Mouse (Mus musculus): Measurements from ENCODE around the gene Gm20388. TPM values are rescaled to one million over a fixed set of nuclear protein-coding genes. Genes with fewer than 3 reads are reported as not detected.

The Gm20388 gene
- polyA plus RNA-seq, 1 experiment from 2014 or later: not detected

GRCm38 (mm10) chr8:121358609-121359008 is 1448.0 kb downstream of the Gm20388 start:
- no peak overlapping the region for H3K9ac ChIP-seq (ENCODE audit: low read length)
- WGBS: 28% methylated on average over 4 of the region's 4 CpGs
- H3K36me3 ChIP-seq (ENCODE audit: control insufficient read depth, insufficient read depth, low read length): no peaks in the 10 kb centered on the region
- ATAC-seq (ENCODE audit: insufficient number of reproducible peaks, low FRiP score, low TSS enrichment, low read depth): no peak
- H3K4me3 ChIP-seq (ENCODE audit: low read depth, low read length): no peak overlapping the region
- DNase-seq (ENCODE audit: low spot score): no peak
- 0 out of 2 replicates have a peak overlapping the region, but pooled peaks have one; percentile 14 for H3K27ac ChIP-seq (replicated peaks; ENCODE audit: low read depth, low read length)
- H3K27me3 ChIP-seq (ENCODE audit: control insufficient read depth, insufficient read depth, low read length): peaks cover 6% of the 10 kb centered on the region; the same call in 1 of the 2 replicates
- H3K9me3 ChIP-seq (ENCODE audit: control insufficient read depth, low read length): no peaks in the 10 kb centered on the region
- H3K4me2 ChIP-seq (ENCODE audit: low read depth, severe bottlenecking): no peak overlapping the region
- H3K4me1 ChIP-seq (ENCODE audit: control insufficient read depth, insufficient read depth, low read length): peaks cover 23% of the 10 kb centered on the region

GRCm38 (mm10) chr8:121359131-121359981 is 1448.7 kb downstream of the Gm20388 start:
- Histone ChIP-seq H3K27me3 (ENCODE audit: control insufficient read depth, insufficient read depth, low read length) (peaks cover 7% of the 10 kb centered on the region), H3K27ac (replicated peaks; ENCODE audit: low read depth, low read length) (no peak overlapping the region), H3K9ac (ENCODE audit: low read length) (no peak overlapping the region), H3K36me3 (ENCODE audit: control insufficient read depth, insufficient read depth, low read length) (no peaks in the 10 kb centered on the region), H3K4me3 (ENCODE audit: low read depth, low read length) (no peak overlapping the region), H3K9me3 (ENCODE audit: control insufficient read depth, low read length) (no peaks in the 10 kb centered on the region), H3K4me2 (ENCODE audit: low read depth, severe bottlenecking) (no peak overlapping the region), H3K4me1 (ENCODE audit: control insufficient read depth, insufficient read depth, low read length) (peaks cover 23% of the 10 kb centered on the region)
- peak; percentile 73 for DNase-seq (ENCODE audit: low spot score)
- ATAC-seq (ENCODE audit: insufficient number of reproducible peaks, low FRiP score, low TSS enrichment, low read depth): peak; percentile 54
- WGBS: under 1% methylated on average over 20 of the region's 20 CpGs

- no peak overlapping the region for H3K9ac ChIP-seq (ENCODE audit: low read length)
- H3K4me1 ChIP-seq (ENCODE audit: control insufficient read depth, insufficient read depth, low read length): peaks cover 23% of the 10 kb centered on the region
- no peak for ATAC-seq (ENCODE audit: insufficient number of reproducible peaks, low FRiP score, low TSS enrichment, low read depth)
- peaks cover 7% of the 10 kb centered on the region for H3K27me3 ChIP-seq (ENCODE audit: control insufficient read depth, insufficient read depth, low read length)
- H3K4me3 ChIP-seq (ENCODE audit: low read depth, low read length): no peak overlapping the region
- H3K4me2 ChIP-seq (ENCODE audit: low read depth, severe bottlenecking): no peak overlapping the region
- no peak overlapping the region for H3K27ac ChIP-seq (replicated peaks; ENCODE audit: low read depth, low read length)
- 37% methylated on average over 6 of the region's 6 CpGs for whole genome bisulfite sequencing
- H3K9me3 ChIP-seq (ENCODE audit: control insufficient read depth, low read length): no peaks in the 10 kb centered on the region
- no peak for DNase-seq (ENCODE audit: low spot score)
- H3K36me3 ChIP-seq (ENCODE audit: control insufficient read depth, insufficient read depth, low read length): no peaks in the 10 kb centered on the region
Observed at GRCm38 (mm10) chr8:121360001-121360400, 1449.4 kb downstream of the Gm20388 start.

GRCm38 (mm10) chr8:121361166-121361565 is 1450.5 kb downstream of the Gm20388 start:
- ATAC-seq (ENCODE audit: insufficient number of reproducible peaks, low FRiP score, low TSS enrichment, low read depth) (no peak), DNase-seq (ENCODE audit: low spot score) (no peak)
- WGBS: 24% methylated on average over 8 of the region's 8 CpGs
- peaks cover 7% of the 10 kb centered on the region for H3K27me3 ChIP-seq (ENCODE audit: control insufficient read depth, insufficient read depth, low read length)
- H3K9ac ChIP-seq (ENCODE audit: low read length): no peak overlapping the region
- no peak overlapping the region for H3K27ac ChIP-seq (replicated peaks; ENCODE audit: low read depth, low read length)
- no peak overlapping the region for H3K4me2 ChIP-seq (ENCODE audit: low read depth, severe bottlenecking)
- H3K36me3 ChIP-seq (ENCODE audit: control insufficient read depth, insufficient read depth, low read length): no peaks in the 10 kb centered on the region
- no peaks in the 10 kb centered on the region for H3K9me3 ChIP-seq (ENCODE audit: control insufficient read depth, low read length)
- peaks cover 23% of the 10 kb centered on the region for H3K4me1 ChIP-seq (ENCODE audit: control insufficient read depth, insufficient read depth, low read length)
- no peak overlapping the region for H3K4me3 ChIP-seq (ENCODE audit: low read depth, low read length)

GRCm38 (mm10) chr8:121364646-121365045 is 1454.0 kb downstream of the Gm20388 start:
- Histone ChIP-seq H3K4me2 (ENCODE audit: low read depth, severe bottlenecking) (no peak overlapping the region), H3K4me1 (ENCODE audit: control insufficient read depth, insufficient read depth, low read length) (peaks cover 28% of the 10 kb centered on the region), H3K36me3 (ENCODE audit: control insufficient read depth, insufficient read depth, low read length) (no peaks in the 10 kb centered on the region), H3K4me3 (ENCODE audit: low read depth, low read length) (no peak overlapping the region), H3K9me3 (ENCODE audit: control insufficient read depth, low read length) (no peaks in the 10 kb centered on the region), H3K27me3 (ENCODE audit: control insufficient read depth, insufficient read depth, low read length) (peaks cover 7% of the 10 kb centered on the region), H3K9ac (ENCODE audit: low read length) (no peak overlapping the region), H3K27ac (replicated peaks; ENCODE audit: low read depth, low read length) (no peak overlapping the region)
- DNase-seq (ENCODE audit: low spot score) (no peak), ATAC-seq (ENCODE audit: insufficient number of reproducible peaks, low FRiP score, low TSS enrichment, low read depth) (no peak)
- WGBS: 88% methylated on average over 6 of the region's 6 CpGs

- Histone ChIP-seq H3K27me3 (ENCODE audit: control insufficient read depth, insufficient read depth, low read length) (peaks cover 7% of the 10 kb centered on the region), H3K4me3 (ENCODE audit: low read depth, low read length) (no peak overlapping the region), H3K4me2 (ENCODE audit: low read depth, severe bottlenecking) (no peak overlapping the region), H3K9me3 (ENCODE audit: control insufficient read depth, low read length) (no peaks in the 10 kb centered on the region), H3K36me3 (ENCODE audit: control insufficient read depth, insufficient read depth, low read length) (no peaks in the 10 kb centered on the region), H3K9ac (ENCODE audit: low read length) (no peak overlapping the region), H3K4me1 (ENCODE audit: control insufficient read depth, insufficient read depth, low read length) (peaks cover 30% of the 10 kb centered on the region), H3K27ac (replicated peaks; ENCODE audit: low read depth, low read length) (no peak overlapping the region)
- no peak for DNase-seq (ENCODE audit: low spot score)
- no peak for ATAC-seq (ENCODE audit: insufficient number of reproducible peaks, low FRiP score, low TSS enrichment, low read depth)
- 91% methylated on average over 3 of the region's 3 CpGs for WGBS
Observed at GRCm38 (mm10) chr8:121365150-121365549, 1454.5 kb downstream of the Gm20388 start.

GRCm38 (mm10) chr8:121366655-121367054 is 1456.0 kb downstream of the Gm20388 start:
- 89% methylated on average over 12 of the region's 12 CpGs for WGBS

GRCm38 (mm10) chr8:121368799-121369198 is 1458.2 kb downstream of the Gm20388 start:
- DNase-seq (ENCODE audit: low spot score) (peak; percentile 74), ATAC-seq (ENCODE audit: insufficient number of reproducible peaks, low FRiP score, low TSS enrichment, low read depth) (peak; percentile 37; the same call in 1 of the 2 replicates)
- 9% methylated on average over 11 of the region's 11 CpGs for WGBS
- no peak overlapping the region for H3K9ac ChIP-seq (ENCODE audit: low read length)
- peak overlapping the region; percentile 62 for H3K27ac ChIP-seq (replicated peaks; ENCODE audit: low read depth, low read length)
- H3K9me3 ChIP-seq (ENCODE audit: control insufficient read depth, low read length): no peaks in the 10 kb centered on the region
- H3K27me3 ChIP-seq (ENCODE audit: control insufficient read depth, insufficient read depth, low read length): no peaks in the 10 kb centered on the region; the same call in 1 of the 2 replicates
- peaks cover 36% of the 10 kb centered on the region for H3K4me1 ChIP-seq (ENCODE audit: control insufficient read depth, insufficient read depth, low read length)
- no peak overlapping the region for H3K4me2 ChIP-seq (ENCODE audit: low read depth, severe bottlenecking)
- H3K36me3 ChIP-seq (ENCODE audit: control insufficient read depth, insufficient read depth, low read length): no peaks in the 10 kb centered on the region
- no peak overlapping the region for H3K4me3 ChIP-seq (ENCODE audit: low read depth, low read length)

More at GRCm38 (mm10) chr8:121366655-121367054, 1456.0 kb downstream of the Gm20388 start:
- Histone ChIP-seq H3K4me2 (ENCODE audit: low read depth, severe bottlenecking) (no peak overlapping the region), H3K9ac (ENCODE audit: low read length) (no peak overlapping the region), H3K4me1 (ENCODE audit: control insufficient read depth, insufficient read depth, low read length) (peaks cover 29% of the 10 kb centered on the region), H3K27ac (replicated peaks; ENCODE audit: low read depth, low read length) (no peak overlapping the region), H3K27me3 (ENCODE audit: control insufficient read depth, insufficient read depth, low read length) (peaks cover 3% of the 10 kb centered on the region; the same call in 1 of the 2 replicates), H3K4me3 (ENCODE audit: low read depth, low read length) (no peak overlapping the region), H3K9me3 (ENCODE audit: control insufficient read depth, low read length) (no peaks in the 10 kb centered on the region), H3K36me3 (ENCODE audit: control insufficient read depth, insufficient read depth, low read length) (no peaks in the 10 kb centered on the region)
- DNase-seq (ENCODE audit: low spot score) (no peak), ATAC-seq (ENCODE audit: insufficient number of reproducible peaks, low FRiP score, low TSS enrichment, low read depth) (no peak)
